Mouse (Mus musculus): ENCODE data around the gene Pgghg. TPM values are rescaled to one million over a fixed set of nuclear protein-coding genes. Genes with fewer than 3 reads are reported as not detected.
A peak's percentile ranks its signal among the peaks of the same experiment; 100 is the strongest.
"Not testable (repeated sequence)": the region's sequence is repeated elsewhere in the genome, so short reads cannot be mapped to it uniquely, and the experiment has no call there.

Pgghg gene
- polyA plus RNA-seq, 2 experiments from 2014 or later: 15.1 to 30.9 TPM

GRCm38 (mm10) chr7:140956556-140956869, 15.3 kb downstream of the Pgghg start:
- no peak for ATAC-seq

GRCm38 (mm10) chr7:140959181-140959901, 18.1 kb downstream of the Pgghg start:
- peak; percentile 60 for ATAC-seq

- ATAC-seq: no peak
Measured at GRCm38 (mm10) chr7:140960026-140960425, 18.8 kb downstream of the Pgghg start.

GRCm38 (mm10) chr7:140961416-140961815, 20.2 kb downstream of the Pgghg start:
- no peak for ATAC-seq

GRCm38 (mm10) chr7:140962733-140963132, 21.5 kb downstream of the Pgghg start:
- ATAC-seq: no peak

- no peak for ATAC-seq
Measured at GRCm38 (mm10) chr7:140966921-140967320, 25.7 kb downstream of the Pgghg start, which contains the start of gene Ifitm1. Ifitm1 (plus strand) TSS chr7:140967221.

GRCm38 (mm10) chr7:140967862-140968591, 26.8 kb downstream of the Pgghg start:
- ATAC-seq: no peak

GRCm38 (mm10) chr7:140968710-140969109, 27.5 kb downstream of the Pgghg start:
- not testable (repeated sequence) for ATAC-seq

GRCm38 (mm10) chr7:140970931-140971330, 29.7 kb downstream of the Pgghg start:
- ATAC-seq: no peak

- no peak for ATAC-seq
Measured at GRCm38 (mm10) chr7:140971479-140972171, 30.4 kb downstream of the Pgghg start.

GRCm38 (mm10) chr7:140973396-140974165, 32.4 kb downstream of the Pgghg start:
- ATAC-seq: no peak

GRCm38 (mm10) chr7:140974940-140975339, 33.7 kb downstream of the Pgghg start:
- no peak for ATAC-seq

- no peak for ATAC-seq
Measured at GRCm38 (mm10) chr7:140975465-140975864, 34.3 kb downstream of the Pgghg start.

GRCm38 (mm10) chr7:140976720-140977119, 35.5 kb downstream of the Pgghg start:
- ATAC-seq: not testable (repeated sequence)

GRCm38 (mm10) chr7:140981704-140982103, 40.5 kb downstream of the Pgghg start:
- ATAC-seq: no peak

GRCm38 (mm10) chr7:140982971-140983370, 41.8 kb downstream of the Pgghg start:
- no peak for ATAC-seq

- ATAC-seq: no peak
Measured at GRCm38 (mm10) chr7:140987182-140988138, 46.3 kb downstream of the Pgghg start.

GRCm38 (mm10) chr7:140989022-140989421, 47.8 kb downstream of the Pgghg start:
- no peak for ATAC-seq

- no peak for ATAC-seq
Measured at GRCm38 (mm10) chr7:140990185-140990584, 49.0 kb downstream of the Pgghg start.

- ATAC-seq: no peak
Measured at GRCm38 (mm10) chr7:140990622-140991021, 49.4 kb downstream of the Pgghg start.

- peak; percentile 39 for ATAC-seq
Measured at GRCm38 (mm10) chr7:140991117-140991689, 50.0 kb downstream of the Pgghg start.
